Mouse (Mus musculus) MEL-GATA-1-ER (cell line): ENCODE data around the gene Il10rb.

Source experiments
- DNase-seq: peaks from one replicate; pipeline ENCODE4 v3.0.0-alpha.2; 2012; ENCODE audit warnings: low read depth; ENCODE audit errors: extremely low read depth

Il10rb gene

DNA sequence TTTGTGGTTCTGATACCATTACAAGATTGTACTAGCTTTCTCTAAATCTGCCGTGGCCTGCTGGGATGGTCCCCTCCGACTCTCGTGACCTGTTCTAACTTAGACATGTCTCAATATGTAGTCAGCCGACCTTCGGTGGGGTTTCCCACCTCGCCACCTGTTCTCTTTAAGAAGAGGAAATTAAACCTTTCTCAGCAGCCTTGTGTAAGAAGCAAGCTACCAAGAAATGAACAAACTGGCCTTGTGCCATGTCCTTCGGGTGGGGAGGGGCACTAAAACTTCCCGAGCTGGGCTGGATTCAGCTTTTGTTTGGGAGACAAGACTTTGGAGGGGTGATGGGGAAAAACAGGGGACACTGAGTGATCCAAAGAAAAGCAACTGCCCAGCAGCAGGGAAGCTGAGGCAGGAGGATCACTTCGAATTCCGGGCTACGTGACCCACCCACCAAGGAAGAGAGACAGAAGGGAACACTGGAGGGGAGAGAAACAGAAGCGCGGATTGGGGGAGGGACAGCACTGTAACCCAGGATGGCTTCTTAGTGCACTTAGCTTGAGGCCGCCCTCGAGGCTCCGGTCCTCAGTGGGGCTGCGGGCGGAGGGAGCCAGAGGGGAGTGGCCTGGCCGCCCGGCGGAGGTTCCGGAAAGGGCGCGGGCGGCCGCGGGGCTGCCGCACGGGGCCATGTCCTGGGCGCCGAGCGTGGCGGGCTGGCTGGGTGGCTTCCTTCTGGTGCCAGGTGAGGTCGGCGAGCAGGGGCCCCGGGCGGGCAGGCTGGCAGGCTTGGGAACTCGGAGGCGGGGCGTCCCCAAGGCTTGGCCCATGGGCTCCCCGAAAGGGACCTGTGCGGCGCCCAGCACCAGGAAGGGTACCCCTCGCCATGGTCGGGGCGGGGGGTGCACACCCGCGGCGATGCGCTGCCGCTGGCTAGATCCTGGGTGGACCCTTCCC lies at the start of gene Il10rb:
Gene Il10rb, plus strand, starts transcription at position 525 of the 945 bp plus-strand sequence.
- no peak for DNase-seq

GRCm38 (mm10) chr16:91356760-91357525 lies 49.0 kb upstream of the Il10rb start:
- no peak for DNase-seq

GRCm38 (mm10) chr16:91357526-91357900 lies 48.5 kb upstream of the Il10rb start:
- no peak for DNase-seq

- no peak for DNase-seq
Observed at GRCm38 (mm10) chr16:91358555-91358954, 47.4 kb upstream of the Il10rb start.

DNA sequence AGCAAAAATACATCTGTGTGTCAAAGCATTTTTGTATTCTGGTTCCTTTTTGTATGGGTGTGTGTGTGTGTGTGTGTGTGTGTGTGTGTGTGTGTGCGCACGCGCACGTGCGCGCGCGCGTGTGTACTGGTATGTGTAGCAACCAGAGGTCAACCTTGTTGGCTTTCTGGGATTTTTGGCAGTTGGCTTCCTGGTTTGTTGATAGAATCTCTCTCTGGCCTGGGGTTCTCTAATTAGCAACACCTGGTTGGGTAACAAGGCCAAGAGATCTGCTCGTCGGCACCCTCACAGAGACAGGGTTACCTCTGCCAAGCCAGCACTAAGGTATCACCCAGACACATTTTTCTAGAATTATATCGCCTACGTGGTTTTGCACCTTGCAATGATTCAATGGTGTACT lies 46.4 kb upstream of the Il10rb start:
- no peak for DNase-seq

DNA sequence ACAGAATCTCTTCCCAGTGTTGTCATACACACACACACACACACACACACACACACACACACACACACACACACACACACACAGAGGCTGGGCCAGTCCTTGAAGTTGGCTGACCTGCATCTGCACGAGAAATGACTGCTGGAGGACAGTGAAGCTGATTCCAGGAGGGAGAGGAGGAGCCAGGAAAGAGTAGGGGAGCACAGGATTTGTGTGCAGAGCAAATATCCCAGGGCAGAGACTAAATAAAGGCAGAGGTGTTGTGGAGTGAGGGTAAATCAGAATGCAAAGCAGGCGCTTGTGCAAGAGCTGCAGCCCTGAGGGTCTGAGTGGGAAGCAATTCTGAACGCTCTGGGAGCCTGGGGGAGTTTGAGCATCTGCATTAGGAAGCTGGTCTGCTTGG lies 45.8 kb upstream of the Il10rb start:
- DNase-seq: no peak

GRCm38 (mm10) chr16:91362006-91362405 lies 44.0 kb upstream of the Il10rb start:
- no peak for DNase-seq

GRCm38 (mm10) chr16:91362616-91363272 lies 43.2 kb upstream of the Il10rb start:
- DNase-seq: no peak

DNA sequence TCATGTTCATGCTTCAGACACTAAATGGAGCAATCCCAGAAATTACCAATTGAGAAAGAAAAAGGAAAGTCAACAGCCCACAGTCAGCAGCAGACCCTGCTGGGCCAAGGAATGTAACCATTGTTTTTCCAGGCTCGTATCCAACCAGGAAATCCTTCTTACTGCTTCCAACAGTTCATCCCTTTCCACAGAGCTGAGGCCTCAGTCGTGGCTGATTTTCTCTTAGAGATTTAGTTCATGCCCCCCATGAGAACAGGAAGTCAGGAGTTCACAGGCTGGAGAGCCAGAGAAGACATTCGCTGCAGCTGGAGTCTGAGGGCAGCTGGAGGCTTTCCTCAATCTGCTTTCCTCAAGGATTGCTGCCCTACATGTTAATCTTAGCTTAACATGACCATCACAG lies 42.5 kb upstream of the Il10rb start:
- no peak for DNase-seq

DNA sequence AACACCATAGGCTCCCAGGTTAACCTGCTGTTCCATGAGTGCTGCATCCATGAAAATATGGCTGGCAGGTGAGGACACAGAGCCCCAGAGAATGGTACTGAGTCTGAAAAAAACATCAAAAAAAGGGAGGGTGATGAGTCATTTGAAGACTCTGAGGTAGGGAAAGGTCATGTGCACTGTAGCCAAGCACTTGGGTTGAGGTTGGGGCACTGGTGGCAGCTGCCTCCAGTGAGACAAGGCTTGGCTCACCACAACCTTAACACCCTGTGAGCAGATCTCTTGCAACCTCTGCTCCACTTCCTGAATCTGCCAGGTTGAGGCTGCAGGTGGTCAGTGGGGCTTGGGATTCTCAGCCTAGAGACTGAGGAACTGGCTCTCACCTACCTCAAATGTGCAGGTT lies 39.4 kb upstream of the Il10rb start:
- DNase-seq: peak; percentile 49

DNA sequence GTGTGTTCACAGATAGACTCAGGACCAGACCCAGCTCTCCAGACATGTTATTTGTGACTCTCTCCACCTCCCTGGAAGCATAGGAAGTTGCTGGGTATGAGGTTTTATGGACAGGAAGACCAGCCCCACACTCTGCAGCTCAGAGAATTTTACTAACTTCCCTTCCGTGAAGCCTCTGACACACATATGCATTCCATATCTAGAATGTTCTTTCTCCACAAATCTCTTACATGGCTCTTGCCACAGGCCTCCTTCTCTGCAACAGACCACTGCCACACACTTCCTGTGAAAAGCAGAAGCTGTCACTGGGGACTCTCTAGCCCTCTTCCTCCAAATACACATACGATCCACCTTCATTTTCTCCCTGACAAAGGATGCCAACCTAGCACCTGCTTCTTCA lies 38.9 kb upstream of the Il10rb start:
- peak; percentile 62 for DNase-seq

GRCm38 (mm10) chr16:91372577-91373472 lies 33.1 kb upstream of the Il10rb start, which contains the start of gene Ifnar2:
Gene Ifnar2 (plus strand): TSS chr16:91372783.
- peak; percentile 72 for DNase-seq

GRCm38 (mm10) chr16:91373473-91374252 lies 32.3 kb upstream of the Il10rb start:
- DNase-seq: peak; percentile 10

- DNase-seq: no peak
Observed at GRCm38 (mm10) chr16:91374253-91374634, 31.7 kb upstream of the Il10rb start.

DNA sequence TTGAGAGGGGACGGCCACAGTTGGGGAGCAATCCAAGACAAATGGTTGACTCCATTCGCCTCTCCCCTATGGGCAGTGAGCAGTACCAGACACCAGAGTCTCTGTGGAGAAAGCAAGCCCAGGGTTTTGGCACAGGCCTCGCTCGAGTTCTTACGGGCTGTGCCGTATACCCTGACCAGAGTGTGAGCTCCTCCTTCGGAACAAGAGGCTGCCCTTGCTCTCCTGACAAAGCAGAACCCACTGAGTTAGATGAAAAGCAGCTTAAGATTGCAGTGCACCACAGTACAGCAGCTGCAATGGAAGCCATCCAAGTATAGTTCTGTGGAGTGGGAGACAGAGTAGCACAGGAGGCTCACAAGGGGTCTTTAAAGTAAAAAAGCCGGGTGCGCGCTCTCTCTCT lies 29.3 kb upstream of the Il10rb start:
- no peak for DNase-seq

- DNase-seq: no peak
Observed at GRCm38 (mm10) chr16:91378431-91378986, 27.5 kb upstream of the Il10rb start.

- DNase-seq: no peak
Observed at GRCm38 (mm10) chr16:91378991-91379390, 27.0 kb upstream of the Il10rb start.

DNA sequence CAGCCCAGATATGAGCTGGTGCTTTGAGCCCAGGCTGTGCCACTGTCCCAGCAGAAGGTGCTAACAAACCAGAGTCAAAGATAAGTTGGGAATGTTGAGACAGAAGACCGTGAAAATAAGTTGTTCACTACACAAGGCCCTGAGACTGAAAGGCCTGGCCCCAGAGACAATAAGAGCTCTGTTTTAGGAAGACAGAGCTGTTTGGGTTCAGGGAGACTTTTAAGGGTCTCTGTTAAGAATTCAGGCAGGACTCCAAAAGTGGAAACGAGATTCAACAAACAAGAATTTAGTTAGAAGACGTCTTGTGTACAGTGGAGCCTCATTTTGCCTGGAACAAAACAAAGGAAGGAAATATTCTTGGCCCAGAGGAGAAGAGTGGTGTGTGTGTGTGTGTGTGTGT lies 26.6 kb upstream of the Il10rb start:
- DNase-seq: no peak

GRCm38 (mm10) chr16:91380151-91380550 lies 25.8 kb upstream of the Il10rb start:
- DNase-seq: no peak

DNA sequence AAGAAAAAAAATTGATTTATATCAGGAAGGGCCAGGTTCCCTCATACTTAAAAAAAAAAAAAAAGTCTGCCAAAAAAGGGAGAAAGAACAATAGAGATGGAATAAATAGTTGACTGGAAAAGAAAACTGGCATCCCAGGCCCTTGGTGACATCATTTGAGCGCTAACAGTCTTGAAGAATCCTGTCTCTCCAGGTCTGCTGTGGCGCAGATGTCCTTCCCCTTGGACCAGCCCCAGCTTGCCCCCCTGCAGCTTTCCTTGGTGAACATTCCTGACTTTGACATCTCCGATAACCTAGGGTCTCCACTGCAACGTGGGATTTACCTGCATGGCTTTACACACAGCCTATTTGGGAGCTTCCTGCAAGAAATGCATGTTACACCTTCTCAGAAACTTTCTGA lies 24.4 kb upstream of the Il10rb start:
- no peak for DNase-seq
